Mouse (Mus musculus): Measurements from ENCODE around the gene Ccdc187. TPM values are rescaled to one million over a fixed set of nuclear protein-coding genes. Genes with fewer than 3 reads are reported as not detected.

Gene Ccdc187
- 0.35 and 0.47 TPM in 2 replicates for polyA plus RNA-seq (2012; rRNA removed)

GRCm38 (mm10) chr2:26294457-26294856 is at the start of gene Ccdc187:
TSS of gene Ccdc187 (minus strand) at chr2:26294557.

DNA sequence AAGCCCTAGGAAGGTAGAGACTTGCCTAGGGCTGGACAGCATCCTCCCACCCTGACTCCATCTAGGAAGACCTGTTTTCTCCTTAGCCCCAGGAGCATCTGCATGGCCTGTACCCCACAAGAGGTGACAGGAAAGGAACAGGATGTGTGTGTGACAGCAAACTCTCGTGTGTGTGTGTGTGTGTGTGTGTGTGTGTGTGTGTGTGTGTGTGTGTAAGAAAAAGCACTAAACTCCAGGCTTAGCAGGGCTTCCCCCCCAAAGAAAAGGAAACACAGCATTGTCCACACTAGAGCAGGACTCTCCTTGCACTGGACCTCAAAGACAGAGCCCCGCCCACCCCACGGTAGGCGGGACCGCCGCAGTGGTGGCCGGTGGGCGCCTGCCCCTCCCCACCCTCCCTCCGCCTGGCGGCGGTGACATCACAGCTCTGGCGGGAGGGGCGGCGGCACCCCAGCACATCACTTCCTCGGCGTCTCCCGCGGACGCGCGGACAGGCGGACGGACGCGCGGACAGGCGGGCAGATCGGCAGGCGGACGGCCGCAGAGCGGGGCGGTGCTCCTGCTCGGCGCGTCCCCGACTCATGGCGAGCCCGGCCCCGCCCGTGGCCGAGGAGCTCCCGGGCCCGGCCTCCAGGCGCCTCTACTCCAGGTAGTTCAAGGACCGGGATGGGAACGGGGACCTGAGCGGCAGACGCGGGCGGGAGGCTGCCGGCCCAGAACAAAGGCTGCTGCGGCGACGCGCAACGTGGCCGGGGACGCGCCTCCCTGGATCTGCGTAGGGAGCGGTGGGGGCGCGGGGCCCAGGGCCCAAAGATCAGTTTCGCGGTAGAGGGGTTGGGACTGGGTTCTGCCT is 20.9 kb upstream of the Ccdc187 start, which contains the start of gene Gpsm1:
Gene Gpsm1 (plus strand): TSS at position 444 of the 853 bp plus-strand sequence.

GRCm38 (mm10) chr2:26237290-26237782 is 57.0 kb downstream of the Ccdc187 start, which contains the start of gene Qsox2:
TSS of gene Qsox2 (minus strand) at chr2:26237525.

GRCm38 (mm10) chr2:26208126-26208789 is 86.1 kb downstream of the Ccdc187 start, which contains the start of gene Lhx3:
TSS of gene Lhx3 (minus strand) at chr2:26208289.

Other genes starting within 250 kb of the Ccdc187 start
- 75.8 and 82.9 TPM in 2 replicates for gene Nacc2, start 171.3 kb downstream of the Ccdc187 start, polyA plus RNA-seq (2012; rRNA removed)
- 0.05 and 0.22 TPM in 2 replicates for gene Lhx3, start 86.3 kb downstream of the Ccdc187 start, polyA plus RNA-seq (2012; rRNA removed)
- gene Qsox2, start 57.0 kb downstream of the Ccdc187 start, polyA plus RNA-seq (2012; rRNA removed): 24.2 and 25.1 TPM in 2 replicates
- 21.9 and 25.6 TPM in 2 replicates for gene Gpsm1, start 21.0 kb upstream of the Ccdc187 start, polyA plus RNA-seq (2012; rRNA removed)
- gene Dnlz, start 57.6 kb upstream of the Ccdc187 start, polyA plus RNA-seq (2012; rRNA removed): 19.7 and 32.2 TPM in 2 replicates
- 3.8 and 3.9 TPM in 2 replicates for gene Card9, start 66.4 kb upstream of the Ccdc187 start, polyA plus RNA-seq (2012; rRNA removed)
- gene Snapc4, start 86.1 kb upstream of the Ccdc187 start, polyA plus RNA-seq (2012; rRNA removed): 27.1 and 27.9 TPM in 2 replicates
- 68.7 and 77.9 TPM in 2 replicates for gene Entr1, start 94.8 kb upstream of the Ccdc187 start, polyA plus RNA-seq (2012; rRNA removed)
- gene Pmpca, start 94.8 kb upstream of the Ccdc187 start, polyA plus RNA-seq (2012; rRNA removed): 25.1 and 27.1 TPM in 2 replicates
- gene Inpp5e, start 114.6 kb upstream of the Ccdc187 start, polyA plus RNA-seq (2012; rRNA removed): 22.3 and 24.9 TPM in 2 replicates
- 95.3 and 112 TPM in 2 replicates for gene Sec16a, start 150.7 kb upstream of the Ccdc187 start, polyA plus RNA-seq (2012; rRNA removed)
- 31.2 and 38.9 TPM in 2 replicates for gene Notch1, start 222.1 kb upstream of the Ccdc187 start, polyA plus RNA-seq (2012; rRNA removed)